Comparison of ENCODE assay signal across 9 mouse cellular contexts in the genomic region with DNA sequence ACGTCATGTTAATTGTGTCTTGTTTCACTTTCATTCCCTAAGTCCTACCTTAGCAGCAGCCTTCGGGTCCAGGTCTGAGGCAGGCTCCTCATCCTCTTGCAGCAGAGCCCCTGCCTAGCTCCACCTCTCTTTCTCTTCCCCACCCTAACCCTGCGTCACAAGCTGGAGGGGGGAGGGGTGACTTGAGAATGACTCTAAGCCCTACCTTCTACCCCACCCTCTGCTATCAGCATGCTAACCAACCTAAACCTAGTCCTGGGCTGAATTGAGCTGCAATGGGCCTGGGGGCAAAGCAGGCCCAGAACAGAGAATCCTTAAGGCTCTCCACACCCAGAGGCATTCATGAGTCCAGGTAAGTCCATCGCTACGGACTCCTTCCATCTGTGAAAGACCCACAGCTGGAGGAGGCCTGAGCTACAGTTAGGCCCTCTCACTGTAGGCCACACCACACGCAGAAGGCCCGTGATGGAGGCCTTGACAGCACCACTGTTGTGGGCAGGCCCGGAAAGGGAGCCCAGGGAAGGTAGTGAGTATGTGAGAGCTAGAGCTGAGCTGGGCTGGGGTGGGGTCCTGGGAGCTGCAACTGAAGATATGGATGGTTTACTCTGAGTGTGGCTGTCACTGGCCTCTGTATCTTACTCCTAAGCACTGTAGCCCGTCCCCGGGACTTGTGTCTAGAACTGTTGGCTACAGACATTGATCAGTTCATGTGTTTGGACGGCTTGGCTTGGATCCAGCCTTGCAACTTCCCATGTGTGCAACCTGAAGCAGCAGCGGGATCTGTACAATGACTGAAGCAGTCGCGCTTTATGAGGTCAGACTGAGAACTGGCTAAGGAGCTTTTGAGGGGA. TPM values are rescaled to one million over a fixed set of nuclear protein-coding genes. Genes with fewer than 3 reads are reported as not detected.
DNase-seq lines count a peak whose midpoint lies in the region; ATAC-seq and TF ChIP-seq lines count a peak whose summit lies in the region.
"Had no signal": no experiment of that assay in that cellular context is flagged by ENCODE, and none has a peak within 500 bp of the region (broad histone marks: within the 10 kb centered on the region; RNA-seq: fewer than 3 reads in every experiment).

No protein-coding gene starts in this region.

- H3K9ac ChIP-seq in liver, embryonic 13.5 days, result peak overlapping the region; percentile 74
- H3K9ac ChIP-seq in midbrain, postnatal 0 days (replicated peaks; ENCODE audit: low read length, poor library complexity, severe bottlenecking), result no peak overlapping the region
- H3K9ac ChIP-seq in forebrain, embryonic 13.5 days, result no peak overlapping the region

- no peak for TF ChIP-seq POLR2A in bone marrow, adult 2 months (IDR thresholded peaks at IDR 0.05; ENCODE audit: borderline replicate concordance, control insufficient read depth, low read depth, low read length)

- WGBS in bone marrow, adult 2 months, result 12% methylated on average over 14 of the region's 14 CpGs
- WGBS in liver, embryonic 13.5 days (ENCODE audit: insufficient replicate concordance), result 24% methylated on average over 14 of the region's 14 CpGs
- 85% methylated on average over 14 of the region's 14 CpGs for WGBS in midbrain, postnatal 0 days
- 84% methylated on average over 14 of the region's 14 CpGs for WGBS in forebrain, embryonic 13.5 days

- ATAC-seq in liver, embryonic 13.5 days (ENCODE audit: low read depth), result peak; percentile 94
- ATAC-seq in midbrain, postnatal 0 days (ENCODE audit: low FRiP score), result no peak
- no peak for ATAC-seq in forebrain, embryonic 13.5 days

- H3K4me2 ChIP-seq in liver, embryonic 13.5 days, result peak overlapping the region; percentile 81
- H3K4me2 ChIP-seq in midbrain, postnatal 0 days (ENCODE audit: low read depth, low read length, poor library complexity, severe bottlenecking), result no peak overlapping the region
- no peak overlapping the region for H3K4me2 ChIP-seq in forebrain, embryonic 13.5 days

- H3K9me3 ChIP-seq in liver, embryonic 13.5 days (replicated peaks), result no peaks in the 10 kb centered on the region
- H3K9me3 ChIP-seq in midbrain, postnatal 0 days (ENCODE audit: low read length), result no peaks in the 10 kb centered on the region
- no peaks in the 10 kb centered on the region for H3K9me3 ChIP-seq in forebrain, embryonic 13.5 days (replicated peaks)

- peak; percentile 80 to 89 for DNase-seq in CD8-positive naive resting alpha-beta T cell, adult 2 months (ENCODE audit: low read depth in 2 of 2, low spot score in 2 of 2)
- peak; percentile 77 for DNase-seq in liver, embryonic 13.5 days
- peak; percentile 70 to 74 for DNase-seq in spleen, adult 18-20 months
- DNase-seq in gastrocnemius, adult 2 months, result no peak
- no peak for DNase-seq in layer of hippocampus, adult 2 months (ENCODE audit: low spot score in 2 of 2)
- no peak for DNase-seq in midbrain, postnatal 0 days (ENCODE audit: low spot score)

- H3K27me3 ChIP-seq in liver, embryonic 13.5 days, result no peaks in the 10 kb centered on the region
- no peaks in the 10 kb centered on the region for H3K27me3 ChIP-seq in midbrain, postnatal 0 days (ENCODE audit: insufficient read depth, low read length)
- no peaks in the 10 kb centered on the region for H3K27me3 ChIP-seq in forebrain, embryonic 13.5 days

- TF ChIP-seq CTCF in bone marrow, adult 2 months (IDR thresholded peaks at IDR 0.05; ENCODE audit: control insufficient read depth, insufficient read depth, low read length), result no peak
- no peak for TF ChIP-seq CTCF in gastrocnemius, adult 2 months (IDR thresholded peaks at IDR 0.05)
- TF ChIP-seq CTCF in layer of hippocampus, adult 2 months (conservative IDR thresholded peaks at IDR 0.05), result no peak
- no peak for TF ChIP-seq CTCF in midbrain, postnatal 0 days (IDR thresholded peaks at IDR 0.05)

- intact Hi-C loops in gastrocnemius, adult 2 months (cut with DNase I), result no loop called here

- H3K36me3 ChIP-seq in liver, embryonic 13.5 days, result peaks cover under 1% of the 10 kb centered on the region; the same call in 1 of the 2 replicates
- no peaks in the 10 kb centered on the region for H3K36me3 ChIP-seq in midbrain, postnatal 0 days (ENCODE audit: insufficient read depth, low read length)
- no peaks in the 10 kb centered on the region for H3K36me3 ChIP-seq in forebrain, embryonic 13.5 days (ENCODE audit: poor library complexity, severe bottlenecking)

- peaks cover 18% of the 10 kb centered on the region for H3K4me1 ChIP-seq in bone marrow, adult 2 months (ENCODE audit: control insufficient read depth, insufficient read depth, low read length)
- H3K4me1 ChIP-seq in liver, embryonic 13.5 days (replicated peaks), result peaks cover 76% of the 10 kb centered on the region
- H3K4me1 ChIP-seq in midbrain, postnatal 0 days (ENCODE audit: insufficient read depth, low read length), result no peaks in the 10 kb centered on the region
- H3K4me1 ChIP-seq in forebrain, embryonic 13.5 days, result no peaks in the 10 kb centered on the region

- peak overlapping the region; percentile 92 for H3K27ac ChIP-seq in bone marrow, adult 2 months (ENCODE audit: control insufficient read depth, insufficient read depth, low read depth, low read length, poor library complexity)
- peak overlapping the region; percentile 88 for H3K27ac ChIP-seq in liver, embryonic 13.5 days
- H3K27ac ChIP-seq in gastrocnemius, adult 2 months, result no peak overlapping the region
- no peak overlapping the region for H3K27ac ChIP-seq in layer of hippocampus, adult 2 months
- no peak overlapping the region for H3K27ac ChIP-seq in midbrain, postnatal 0 days (ENCODE audit: low read depth, low read length)
- H3K27ac ChIP-seq in forebrain, embryonic 13.5 days, result no peak overlapping the region

- H3K4me3 ChIP-seq in bone marrow, adult 2 months (replicated peaks; ENCODE audit: control insufficient read depth, low read depth, low read length), result peak overlapping the region; percentile 67
- H3K4me3 ChIP-seq in liver, embryonic 13.5 days (replicated peaks), result peak overlapping the region; percentile 64
- no peak overlapping the region for H3K4me3 ChIP-seq in gastrocnemius, adult 2 months
- H3K4me3 ChIP-seq in layer of hippocampus, adult 2 months, result no peak overlapping the region
- no peak overlapping the region for H3K4me3 ChIP-seq in midbrain, postnatal 0 days (ENCODE audit: low read depth, low read length)
- no peak overlapping the region for H3K4me3 ChIP-seq in forebrain, embryonic 13.5 days

RNA-seq across cellular contexts. Expression of a gene that starts 18.0 kb away (rescaled TPM):
- polyA plus RNA-seq in bone marrow, adult 2 months (2011; ENCODE audit: insufficient read depth, insufficient read length, low replicate concordance, missing spikeins), result 20.3 and 32.2 TPM in 2 replicates
- polyA plus RNA-seq in liver, embryonic 13.5 days (2015; fragmentation: Nextera tagmentation; extraction: Ambion mirVana), result 9.1 and 10.0 TPM in 2 replicates
- under 1 TPM; 0.20 to 0.36 TPM for total RNA-seq in gastrocnemius, adult 2 months (2021)
- 1 to 10 TPM in 1 of 2 experiments, under 1 TPM in 1; 0.64 to 1.3 TPM for total RNA-seq in layer of hippocampus, adult 2 months (2021)
- total RNA-seq in midbrain, postnatal 0 days (2014; rRNA removed), result 0.19 and 2.1 TPM in 2 replicates
- polyA plus RNA-seq in midbrain, postnatal 0 days (2015; fragmentation: Nextera tagmentation; extraction: Ambion mirVana), result 0.36 and 0.55 TPM in 2 replicates
- 0.23 and 0.40 TPM in 2 replicates for polyA plus RNA-seq in forebrain, embryonic 13.5 days (2015; fragmentation: Nextera tagmentation; extraction: Ambion mirVana)

RNA-seq across cellular contexts. Expression of a gene that starts 48.7 kb away (rescaled TPM):
- polyA plus RNA-seq in bone marrow, adult 2 months (2011; ENCODE audit: insufficient read depth, insufficient read length, low replicate concordance, missing spikeins), result 5.5 and 21.4 TPM in 2 replicates
- polyA plus RNA-seq in liver, embryonic 13.5 days (2015; fragmentation: Nextera tagmentation; extraction: Ambion mirVana), result 2.2 and 3.3 TPM in 2 replicates
- total RNA-seq in gastrocnemius, adult 2 months (2021), result not detected
- total RNA-seq in layer of hippocampus, adult 2 months (2021), result not detected
- 0.60 TPM in 1 of 2 replicates, not detected in the other for total RNA-seq in midbrain, postnatal 0 days (2014; rRNA removed)
- polyA plus RNA-seq in midbrain, postnatal 0 days (2015; fragmentation: Nextera tagmentation; extraction: Ambion mirVana), result 0.07 and 0.25 TPM in 2 replicates
- polyA plus RNA-seq in forebrain, embryonic 13.5 days (2015; fragmentation: Nextera tagmentation; extraction: Ambion mirVana), result not detected in 2 replicates
- polyA plus RNA-seq: embryonic facial prominence, embryonic 11.5 days had no signal

Comparison
In these comparisons a context has a peak if more than half of its experiments do, and no peak if none do; other contexts are left out.
1. DNase-seq: peak in CD8-positive naive resting alpha-beta T cell, adult 2 months (2 of 2), liver, embryonic 13.5 days (single experiment) and spleen, adult 18-20 months (2 of 2); none in gastrocnemius, adult 2 months (single experiment), layer of hippocampus, adult 2 months (0 of 2) and midbrain, postnatal 0 days (single experiment).
2. H3K27ac ChIP-seq: peak in bone marrow, adult 2 months (single experiment) and liver, embryonic 13.5 days (single experiment); none in gastrocnemius, adult 2 months (single experiment), layer of hippocampus, adult 2 months (single experiment), midbrain, postnatal 0 days (single experiment) and forebrain, embryonic 13.5 days (single experiment).
3. H3K4me3 ChIP-seq: peak in bone marrow, adult 2 months (single experiment) and liver, embryonic 13.5 days (single experiment); none in gastrocnemius, adult 2 months (single experiment), layer of hippocampus, adult 2 months (single experiment), midbrain, postnatal 0 days (single experiment) and forebrain, embryonic 13.5 days (single experiment).